In the genomic region with DNA sequence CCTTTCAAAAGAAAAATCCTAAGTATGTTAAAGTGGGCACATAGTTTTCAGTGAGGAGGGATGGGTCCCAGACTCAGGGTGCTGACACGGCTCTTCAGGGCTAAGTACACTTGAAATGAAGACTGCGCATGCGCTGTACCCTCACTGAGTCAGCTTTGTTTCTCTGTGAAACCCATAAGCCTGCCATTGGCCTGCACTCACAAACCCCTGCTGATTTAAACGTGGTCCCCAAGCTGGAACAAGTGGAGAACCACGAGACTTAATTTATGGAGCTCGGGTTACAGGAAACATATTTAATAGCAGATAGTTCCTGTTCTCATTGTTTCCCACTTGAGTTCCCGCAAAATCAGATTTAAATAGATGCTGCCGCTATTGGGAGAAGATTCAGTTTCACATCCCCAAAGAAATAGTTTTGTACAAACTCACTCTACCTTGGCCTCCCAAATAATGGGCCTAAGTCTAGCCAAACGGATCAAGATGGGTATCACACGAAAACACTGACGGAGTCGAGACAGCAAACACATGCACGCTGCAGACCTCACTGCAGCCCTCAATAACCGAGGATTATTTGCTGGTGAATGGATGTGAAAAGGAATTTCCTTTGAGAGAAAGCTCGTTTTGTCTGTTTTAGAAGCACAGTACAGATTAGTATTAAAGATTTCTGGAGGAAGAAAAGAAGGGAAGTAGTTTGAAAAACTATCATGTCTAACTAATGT, we compare ENCODE assay signal across 9 mouse cellular contexts. TPM values are rescaled to one million over a fixed set of nuclear protein-coding genes. Genes with fewer than 3 reads are reported as not detected.
DNase-seq lines count a peak whose midpoint lies in the region; ATAC-seq and TF ChIP-seq lines count a peak whose summit lies in the region.
"Had no signal": no experiment of that assay in that cellular context is flagged by ENCODE, and none has a peak within 500 bp of the region (broad histone marks: within the 10 kb centered on the region; RNA-seq: fewer than 3 reads in every experiment).

No protein-coding gene starts in this region.

- TF ChIP-seq EP300 in stomach, postnatal 0 days (optimal IDR thresholded peaks at IDR 0.05): no peak

- H3K27me3 ChIP-seq in heart, embryonic 16.5 days (ENCODE audit: control insufficient read depth, insufficient read depth, low read length): no peaks in the 10 kb centered on the region
- no peaks in the 10 kb centered on the region for H3K27me3 ChIP-seq in embryonic facial prominence, embryonic 11.5 days (ENCODE audit: control insufficient read depth, insufficient read depth, low read length)
- no peaks in the 10 kb centered on the region for H3K27me3 ChIP-seq in limb, embryonic 14.5 days (ENCODE audit: control insufficient read depth, insufficient read depth, low read length)
- no peaks in the 10 kb centered on the region for H3K27me3 ChIP-seq in stomach, postnatal 0 days (ENCODE audit: control insufficient read depth, insufficient read depth, low read length)

- H3K9me3 ChIP-seq in heart, embryonic 16.5 days (replicated peaks; ENCODE audit: control insufficient read depth, low read length): no peaks in the 10 kb centered on the region
- no peaks in the 10 kb centered on the region for H3K9me3 ChIP-seq in embryonic facial prominence, embryonic 11.5 days (replicated peaks; ENCODE audit: control insufficient read depth, low read length)
- H3K9me3 ChIP-seq in limb, embryonic 14.5 days (ENCODE audit: control insufficient read depth, low read length): no peaks in the 10 kb centered on the region
- H3K9me3 ChIP-seq in stomach, postnatal 0 days (ENCODE audit: control insufficient read depth, low read length): no peaks in the 10 kb centered on the region

- intact Hi-C loops in heart, postnatal 14 days (cut with DNase I): no loop called here

- TF ChIP-seq CTCF in stomach, postnatal 0 days (IDR thresholded peaks at IDR 0.05; ENCODE audit: low read depth): no peak

- no peak for TF ChIP-seq POLR2A in limb, embryonic 14.5 days (IDR thresholded peaks at IDR 0.05; ENCODE audit: borderline replicate concordance, extremely low read depth, insufficient read depth, insufficient read length)

- H3K9ac ChIP-seq in heart, embryonic 16.5 days (ENCODE audit: low read length): no peak overlapping the region
- H3K9ac ChIP-seq in embryonic facial prominence, embryonic 11.5 days (replicated peaks; ENCODE audit: low read length): no peak overlapping the region
- H3K9ac ChIP-seq in limb, embryonic 14.5 days (ENCODE audit: low read depth, low read length, severe bottlenecking): no peak overlapping the region
- H3K9ac ChIP-seq in stomach, postnatal 0 days (ENCODE audit: low read length): no peak overlapping the region

- 58% methylated on average over 15 of the region's 15 CpGs for WGBS in heart, embryonic 16.5 days
- 52% methylated on average over 15 of the region's 15 CpGs for WGBS in embryonic facial prominence, embryonic 11.5 days
- 38% methylated on average over 15 of the region's 15 CpGs for WGBS in limb, embryonic 14.5 days
- WGBS in stomach, postnatal 0 days: 63% methylated on average over 15 of the region's 15 CpGs

- no peak overlapping the region for H3K4me3 ChIP-seq in heart, embryonic 16.5 days (ENCODE audit: low read length)
- no peak overlapping the region for H3K4me3 ChIP-seq in embryonic facial prominence, embryonic 11.5 days (ENCODE audit: low read depth, low read length)
- no peak overlapping the region for H3K4me3 ChIP-seq in limb, embryonic 14.5 days (replicated peaks; ENCODE audit: low read length)
- H3K4me3 ChIP-seq in stomach, postnatal 0 days (ENCODE audit: low read depth, low read length): no peak overlapping the region

- no peak for DNase-seq in heart, postnatal 14 days
- peak; percentile 52 for DNase-seq in embryonic facial prominence, embryonic 11.5 days (ENCODE audit: low spot score)
- peak; percentile 62 for DNase-seq in limb, embryonic 14.5 days (ENCODE audit: low spot score)
- peak; percentile 44 to 54 for DNase-seq in right cerebral cortex, postnatal 10 days (ENCODE audit: low spot score in 2 of 2)
- no peak for DNase-seq in stomach, postnatal 0 days (ENCODE audit: low spot score)
- no peak for DNase-seq in urinary bladder, adult 2 months (ENCODE audit: low spot score)

- no peaks in the 10 kb centered on the region for H3K36me3 ChIP-seq in heart, embryonic 16.5 days (ENCODE audit: control insufficient read depth, insufficient read depth)
- no peaks in the 10 kb centered on the region for H3K36me3 ChIP-seq in embryonic facial prominence, embryonic 11.5 days (replicated peaks; ENCODE audit: control insufficient read depth, insufficient read depth, low read depth, low read length)
- no peaks in the 10 kb centered on the region for H3K36me3 ChIP-seq in limb, embryonic 14.5 days (ENCODE audit: control insufficient read depth, insufficient read depth, low read length)
- no peaks in the 10 kb centered on the region for H3K36me3 ChIP-seq in stomach, postnatal 0 days (ENCODE audit: control insufficient read depth, insufficient read depth, low read length)

- ATAC-seq in heart, embryonic 16.5 days (replicated peaks; ENCODE audit: extremely low read depth, insufficient read depth, low FRiP score): no peak
- ATAC-seq in embryonic facial prominence, embryonic 11.5 days (replicated peaks; ENCODE audit: insufficient number of reproducible peaks, low FRiP score, low TSS enrichment, low read depth): peak; percentile 79
- peak; percentile 86 to 93 for ATAC-seq in hematopoietic stem cell, adult 5-6 weeks (replicated peaks in 1 of 2; ENCODE audit: insufficient read depth in 1 of 2, low FRiP score in 2 of 2, low TSS enrichment in 1 of 2, low read depth in 1 of 2, poor library complexity in 2 of 2, severe bottlenecking in 2 of 2)
- ATAC-seq in limb, embryonic 14.5 days (ENCODE audit: low FRiP score, low read depth): no peak
- no peak for ATAC-seq in stomach, postnatal 0 days (ENCODE audit: low FRiP score, low TSS enrichment)

- peak overlapping the region; percentile 32; the same call in 1 of the 2 replicates for H3K4me2 ChIP-seq in heart, embryonic 16.5 days (ENCODE audit: low read depth, low read length)
- H3K4me2 ChIP-seq in embryonic facial prominence, embryonic 11.5 days (ENCODE audit: low read depth, low read length): no peak overlapping the region
- H3K4me2 ChIP-seq in limb, embryonic 14.5 days (replicated peaks; ENCODE audit: low read depth, low read length, severe bottlenecking): no peak overlapping the region
- H3K4me2 ChIP-seq in stomach, postnatal 0 days (replicated peaks; ENCODE audit: low read depth): no peak overlapping the region

- H3K4me1 ChIP-seq in heart, embryonic 16.5 days (ENCODE audit: control insufficient read depth, insufficient read depth, low read length): no peaks in the 10 kb centered on the region
- H3K4me1 ChIP-seq in embryonic facial prominence, embryonic 11.5 days (ENCODE audit: control insufficient read depth, insufficient read depth, low read length): peaks cover 3% of the 10 kb centered on the region
- H3K4me1 ChIP-seq in limb, embryonic 14.5 days (ENCODE audit: control insufficient read depth, insufficient read depth, low read length): peaks cover 2% of the 10 kb centered on the region; the same call in 1 of the 2 replicates
- no peaks in the 10 kb centered on the region for H3K4me1 ChIP-seq in stomach, postnatal 0 days (replicated peaks; ENCODE audit: control insufficient read depth, insufficient read depth)

- H3K27ac ChIP-seq in heart, embryonic 16.5 days (ENCODE audit: low read length): no peak overlapping the region
- no peak overlapping the region for H3K27ac ChIP-seq in embryonic facial prominence, embryonic 11.5 days (replicated peaks; ENCODE audit: low read depth, low read length)
- H3K27ac ChIP-seq in limb, embryonic 14.5 days (replicated peaks; ENCODE audit: low read depth, low read length): no peak overlapping the region
- H3K27ac ChIP-seq in stomach, postnatal 0 days (replicated peaks): no peak overlapping the region

RNA-seq across cellular contexts. Expression of gene Lgr5, which starts 36.5 kb away (rescaled TPM):
- polyA plus RNA-seq in heart, embryonic 16.5 days (2015; fragmentation: Nextera tagmentation; extraction: Ambion mirVana): 0.52 and 0.53 TPM in 2 replicates
- under 1 TPM; 0.17 to 0.20 TPM for total RNA-seq in heart, postnatal 14 days (2021)
- polyA plus RNA-seq in embryonic facial prominence, embryonic 11.5 days (2014; fragmentation: Nextera tagmentation; extraction: Ambion mirVana): 10.2 and 11.5 TPM in 2 replicates
- 0.35 and 0.81 TPM in 2 replicates for total RNA-seq in hematopoietic stem cell, adult 5-6 weeks (2017)
- 12.2 and 15.2 TPM in 2 replicates for polyA plus RNA-seq in limb, embryonic 14.5 days (2012; rRNA removed)
- polyA plus RNA-seq in limb, embryonic 14.5 days (2014; fragmentation: Nextera tagmentation; extraction: Ambion mirVana): 9.6 and 15.8 TPM in 2 replicates
- 2.4 and 2.9 TPM in 2 replicates for polyA plus RNA-seq in stomach, postnatal 0 days (2015; fragmentation: Nextera tagmentation; extraction: Ambion mirVana)
- 3.1 and 3.5 TPM in 2 replicates for polyA plus RNA-seq in urinary bladder, adult 2 months (2012; rRNA removed)
- total RNA-seq: MEL had no signal

RNA-seq across cellular contexts. Expression of gene A930009A15Rik, which starts 54.3 kb away (rescaled TPM):
- polyA plus RNA-seq in heart, embryonic 16.5 days (2015; fragmentation: Nextera tagmentation; extraction: Ambion mirVana): not detected in 2 replicates
- not detected for total RNA-seq in heart, postnatal 14 days (2021)
- 0.21 TPM in 2 replicates for polyA plus RNA-seq in embryonic facial prominence, embryonic 11.5 days (2014; fragmentation: Nextera tagmentation; extraction: Ambion mirVana)
- not detected in 2 replicates for total RNA-seq in hematopoietic stem cell, adult 5-6 weeks (2017)
- polyA plus RNA-seq in limb, embryonic 14.5 days (2012; rRNA removed): not detected in 2 replicates
- not detected in 2 replicates for polyA plus RNA-seq in limb, embryonic 14.5 days (2014; fragmentation: Nextera tagmentation; extraction: Ambion mirVana)
- not detected in 2 replicates for polyA plus RNA-seq in stomach, postnatal 0 days (2015; fragmentation: Nextera tagmentation; extraction: Ambion mirVana)
- polyA plus RNA-seq in urinary bladder, adult 2 months (2012; rRNA removed): not detected in 2 replicates

Comparison
In these comparisons a context has a peak if more than half of its experiments do, and no peak if none do; other contexts are left out.
1. ATAC-seq: peak in embryonic facial prominence, embryonic 11.5 days (single experiment) and hematopoietic stem cell, adult 5-6 weeks (2 of 2); none in heart, embryonic 16.5 days (single experiment), limb, embryonic 14.5 days (single experiment) and stomach, postnatal 0 days (single experiment).
2. DNase-seq: peak in embryonic facial prominence, embryonic 11.5 days (single experiment), limb, embryonic 14.5 days (single experiment) and right cerebral cortex, postnatal 10 days (2 of 2); none in heart, postnatal 14 days (0 of 2), stomach, postnatal 0 days (single experiment) and urinary bladder, adult 2 months (single experiment).